Mouse (Mus musculus): Measurements from ENCODE around the gene 2200002J24Rik.

Gene 2200002J24Rik

DNA sequence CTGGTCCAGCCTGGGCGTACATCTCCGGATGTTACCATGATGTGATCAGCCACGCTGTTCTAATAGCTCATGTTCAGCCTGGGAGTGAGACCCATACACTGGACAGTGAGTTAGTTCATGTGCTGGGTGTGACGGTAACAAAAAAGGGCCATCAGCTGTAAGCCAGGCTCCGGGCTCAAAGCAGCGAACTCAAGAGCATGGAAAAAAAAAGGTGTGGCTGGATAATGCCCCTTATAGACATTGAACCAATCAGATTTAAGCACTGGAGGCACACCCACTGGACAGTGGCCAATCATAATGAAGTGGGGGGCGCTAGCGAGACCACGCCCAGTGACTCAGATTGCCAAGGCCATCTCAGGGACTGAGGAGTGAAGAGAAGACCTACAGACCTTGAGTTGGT is at the start of gene 2200002J24Rik:
2200002J24Rik (plus strand) TSS at position 338 of the 400 bp plus-strand sequence.
- 58% methylated on average over 9 of the region's 9 CpGs for WGBS

- 1% methylated on average over 59 of the region's 59 CpGs for WGBS
Observed at GRCm38 (mm10) chr7:30649591-30650540, 48.9 kb upstream of the 2200002J24Rik start, which contains the start of gene Rbm42. Gene Rbm42 (minus strand): TSS chr7:30650317.

- under 1% methylated on average over 34 of the region's 34 CpGs for WGBS
Observed at GRCm38 (mm10) chr7:30664529-30665200, 34.1 kb upstream of the 2200002J24Rik start, which contains the start of gene Haus5. Gene Haus5 (minus strand): TSS chr7:30664994.

- 6% methylated on average over 11 of the region's 11 CpGs for WGBS
Observed at GRCm38 (mm10) chr7:30665321-30665720, 33.4 kb upstream of the 2200002J24Rik start.

GRCm38 (mm10) chr7:30669229-30669628 is 29.5 kb upstream of the 2200002J24Rik start:
- 45% methylated on average over 3 of the region's 3 CpGs for WGBS

- WGBS = 74% methylated on average over 9 of the region's 9 CpGs
Observed at GRCm38 (mm10) chr7:30671480-30671879, 27.2 kb upstream of the 2200002J24Rik start, which contains the start of gene Pmis2. Gene Pmis2 (minus strand): TSS chr7:30671605.

- 55% methylated on average over 5 of the region's 5 CpGs for WGBS
Observed at GRCm38 (mm10) chr7:30678263-30678975, 20.3 kb upstream of the 2200002J24Rik start.

- 68% methylated on average over 5 of the region's 5 CpGs for WGBS
Observed at GRCm38 (mm10) chr7:30681897-30682296, 16.8 kb upstream of the 2200002J24Rik start.

DNA sequence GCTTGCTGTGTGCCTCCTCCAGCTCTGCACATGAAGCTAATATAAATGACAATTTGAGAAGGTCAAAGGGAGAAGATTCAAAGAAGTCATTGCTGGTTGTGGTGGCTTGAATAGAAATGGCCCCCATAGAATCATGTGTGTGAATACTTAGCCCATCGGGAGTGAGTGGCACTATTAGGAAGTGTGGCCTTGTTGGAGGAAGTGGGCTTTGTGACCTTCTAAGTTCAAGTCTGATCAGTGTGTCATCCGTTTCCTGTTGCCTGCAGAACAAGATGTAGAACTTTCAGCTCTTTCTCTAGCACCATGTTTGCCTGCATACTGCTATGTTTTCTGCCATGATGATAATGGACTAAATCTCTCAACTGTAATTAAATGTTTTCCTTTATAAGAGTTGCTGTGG is 15.3 kb upstream of the 2200002J24Rik start:
- 84% methylated on average over 2 of the region's 2 CpGs for WGBS

DNA sequence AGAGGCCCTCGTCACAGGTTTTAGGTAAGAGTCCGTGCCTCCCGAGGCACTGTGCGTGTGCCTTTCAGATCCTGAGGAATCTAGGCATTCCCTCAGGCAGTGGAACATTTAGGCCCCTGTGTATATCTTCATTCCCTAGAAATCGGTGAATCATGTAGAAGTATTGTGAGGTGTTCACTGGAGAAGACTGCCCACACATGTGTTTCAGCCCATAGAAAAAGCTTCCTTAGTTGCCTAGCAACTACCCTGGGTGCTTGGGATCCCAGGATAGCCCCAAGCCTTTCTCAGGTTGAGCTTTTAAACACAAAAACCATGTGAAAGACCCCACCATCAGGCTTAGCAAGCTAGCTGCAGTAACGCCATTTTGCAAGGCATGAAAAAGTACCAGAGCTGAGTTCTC is 10.4 kb upstream of the 2200002J24Rik start:
- WGBS = 70% methylated on average over 6 of the region's 6 CpGs

DNA sequence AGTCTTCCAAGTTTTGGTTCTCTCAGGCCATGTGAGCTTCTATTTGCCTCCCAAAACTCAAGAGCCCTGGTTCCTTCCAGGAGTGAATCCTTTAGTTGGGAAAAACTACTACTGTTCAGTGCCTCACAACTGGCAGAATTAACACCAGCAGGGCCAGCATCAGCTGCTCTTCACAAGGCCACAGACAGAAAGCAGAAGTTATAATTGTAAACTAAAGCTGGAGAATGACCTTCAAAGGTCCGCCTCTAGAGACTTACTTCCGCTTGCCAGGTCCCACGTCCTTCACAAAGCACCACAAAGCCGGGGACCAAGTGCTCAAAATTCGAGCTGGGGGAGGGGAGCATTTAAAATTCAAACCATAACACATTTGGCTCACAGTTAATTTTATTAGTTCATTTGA is 625 bp upstream of the 2200002J24Rik start:
- 62% methylated on average over 5 of the region's 5 CpGs for WGBS

DNA sequence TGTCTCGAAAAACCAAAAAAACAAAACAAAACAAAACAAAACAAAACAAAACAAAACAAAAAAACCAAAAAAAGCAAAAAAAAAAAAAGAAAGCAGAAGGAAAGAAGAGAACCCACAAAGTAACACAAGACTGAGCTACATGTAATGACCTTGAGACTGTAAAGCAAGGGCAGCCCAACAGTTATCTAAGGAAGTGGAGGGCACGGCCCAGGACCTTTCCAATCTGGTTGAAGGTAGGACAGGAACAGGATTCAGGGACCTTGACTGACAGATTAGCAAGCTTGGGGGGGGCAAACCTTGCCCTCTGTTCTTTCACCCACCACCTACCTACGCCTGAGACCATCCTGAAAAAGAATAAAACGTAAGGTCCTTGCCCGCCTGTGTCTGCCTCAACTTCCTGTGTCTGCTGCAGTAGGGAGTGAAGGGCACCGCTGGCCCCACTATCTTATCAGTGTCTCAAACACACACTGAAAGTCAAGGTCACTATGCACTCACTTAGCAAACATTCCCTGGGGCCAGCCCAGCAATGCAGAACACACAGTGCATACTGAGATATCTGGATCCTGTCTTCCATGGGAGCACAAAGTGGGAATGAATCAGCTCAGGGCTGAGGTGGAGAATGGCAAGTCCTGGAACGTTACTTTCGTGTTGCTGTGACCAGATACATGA is 7.6 kb downstream of the 2200002J24Rik start:
- WGBS = 83% methylated on average over 8 of the region's 8 CpGs

GRCm38 (mm10) chr7:30707441-30707840 is 8.7 kb downstream of the 2200002J24Rik start:
- WGBS = 85% methylated on average over 1 of the region's 1 CpGs

DNA sequence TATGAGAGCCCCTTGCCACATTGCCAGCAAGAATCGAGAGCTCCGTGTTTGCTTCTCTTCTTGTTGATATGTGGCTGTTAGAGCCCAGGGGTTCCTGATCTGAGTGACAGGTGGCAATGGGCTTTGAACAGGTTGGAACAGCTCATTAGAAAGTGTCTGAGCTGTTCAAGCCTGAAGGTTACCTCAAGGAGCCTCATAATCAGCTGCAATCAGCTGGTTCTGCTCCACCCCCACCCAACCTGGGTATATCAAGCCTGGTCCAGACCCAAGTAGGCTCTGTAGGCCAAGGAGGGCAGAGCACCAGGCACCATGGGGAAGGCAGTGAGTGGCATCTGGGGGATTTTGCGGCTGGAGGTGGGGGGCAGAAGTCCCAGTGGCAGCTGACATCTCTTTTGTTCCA is 13.2 kb downstream of the 2200002J24Rik start, which contains the start of gene Atp4a:
Atp4a (plus strand) TSS at position 268 of the 400 bp plus-strand sequence.
- WGBS = 90% methylated on average over 3 of the region's 3 CpGs

- 2% methylated on average over 43 of the region's 43 CpGs for WGBS
Observed at GRCm38 (mm10) chr7:30717006-30717715, 18.4 kb downstream of the 2200002J24Rik start.

- 20% methylated on average over 14 of the region's 14 CpGs for WGBS
Observed at GRCm38 (mm10) chr7:30717716-30718046, 19.0 kb downstream of the 2200002J24Rik start.

DNA sequence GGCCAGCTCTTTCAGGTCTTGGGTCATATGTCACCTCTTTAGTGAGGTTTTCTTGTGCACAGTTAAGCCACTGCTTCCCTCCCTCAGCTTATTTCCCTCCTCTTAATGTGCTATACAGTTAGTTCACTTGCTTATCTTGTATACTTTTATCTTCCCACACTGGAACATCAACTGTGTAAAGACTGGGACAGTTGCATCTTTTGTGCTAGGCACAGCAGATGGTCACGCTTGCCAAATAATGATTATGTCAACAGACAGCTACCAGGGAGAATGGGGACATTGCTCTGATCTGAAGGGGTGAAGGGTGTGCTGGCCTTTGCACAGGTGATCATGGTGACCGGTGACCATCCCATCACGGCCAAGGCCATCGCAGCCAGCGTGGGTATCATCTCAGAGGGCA is 20.9 kb downstream of the 2200002J24Rik start:
- 96% methylated on average over 5 of the region's 5 CpGs for WGBS

DNA sequence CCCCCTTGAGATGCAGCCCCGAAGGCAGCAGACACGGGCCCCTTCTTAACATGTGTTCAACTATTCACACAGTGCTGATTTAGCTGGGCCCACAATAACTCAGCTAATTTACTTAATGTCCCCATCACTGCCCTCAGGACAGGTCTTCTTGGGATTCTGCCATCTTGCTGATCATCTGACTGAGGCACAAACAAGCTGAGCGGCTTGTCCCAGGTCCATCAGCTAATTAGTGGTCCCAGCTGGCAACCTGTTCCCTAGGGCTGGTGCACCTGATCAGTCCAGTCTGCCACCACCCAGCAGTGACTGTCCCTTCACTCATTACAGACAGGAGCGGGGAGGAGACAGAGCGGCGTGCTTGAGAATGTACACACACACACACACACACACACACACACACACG is 22.6 kb downstream of the 2200002J24Rik start:
- 81% methylated on average over 7 of the region's 7 CpGs for WGBS

DNA sequence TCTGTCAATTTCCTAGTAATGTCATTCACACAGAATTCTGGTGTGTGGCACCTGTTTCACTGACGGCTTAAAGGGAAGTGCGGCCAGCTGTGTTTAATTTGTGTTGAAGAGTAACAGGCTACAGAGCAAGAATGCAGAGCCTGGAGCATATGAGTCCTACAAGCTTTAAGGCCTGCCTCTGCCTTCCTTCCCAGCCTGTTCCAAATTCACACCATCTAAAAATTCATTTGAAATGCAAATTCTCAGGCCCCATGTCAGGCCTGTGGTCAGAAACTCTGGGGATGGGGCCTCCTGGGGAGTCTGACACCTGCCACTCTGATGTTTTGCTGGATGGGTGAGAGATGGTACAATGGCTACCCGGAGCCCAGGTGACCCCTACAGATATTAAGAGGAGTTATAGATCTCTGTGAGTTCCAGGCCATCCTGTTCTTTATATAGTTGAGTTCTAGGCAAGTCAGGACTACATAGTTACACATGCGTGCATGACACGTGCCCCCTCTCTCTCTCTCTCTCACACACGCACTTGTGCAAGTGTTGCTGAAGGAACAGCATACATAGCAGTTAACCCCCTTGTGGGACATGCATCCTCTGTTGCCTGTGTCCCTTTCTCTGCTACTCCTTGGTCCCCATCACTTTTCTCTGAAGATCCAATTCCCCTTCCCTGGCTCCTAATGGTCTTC is 24.7 kb downstream of the 2200002J24Rik start:
- WGBS = 68% methylated on average over 6 of the region's 6 CpGs

GRCm38 (mm10) chr7:30728214-30728613 is 29.5 kb downstream of the 2200002J24Rik start:
- 82% methylated on average over 6 of the region's 6 CpGs for WGBS

Data from cerebral cortex, adult 2 months (tissue).